Mouse (Mus musculus) left cerebral cortex, adult 9 months (tissue): ENCODE data around the gene AL607142.1.

Source experiments
- DNase-seq, 2 experiments: peaks; one replicate each; pipeline ENCODE4 v3.0.0; 2022; ENCODE audit warnings: low spot score in 2 of 2

The AL607142.1 gene

GRCm38 (mm10) chr4:120101186-120101585, 36.4 kb downstream of the AL607142.1 start:
- no peak for DNase-seq

GRCm38 (mm10) chr4:120104599-120104998, 39.8 kb downstream of the AL607142.1 start:
- DNase-seq: peak in 1 of 2 experiments; percentile 76

- no peak for DNase-seq
These were observed 41.6 kb downstream of the AL607142.1 start for GRCm38 (mm10) chr4:120106362-120106761.

- DNase-seq: no peak
These were observed 43.0 kb downstream of the AL607142.1 start for GRCm38 (mm10) chr4:120107787-120108186.

GRCm38 (mm10) chr4:120115516-120115915, 50.7 kb downstream of the AL607142.1 start:
- DNase-seq: no peak

GRCm38 (mm10) chr4:120116312-120116711, 51.5 kb downstream of the AL607142.1 start:
- DNase-seq: no peak

- peak in 1 of 2 experiments; percentile 68 for DNase-seq
These were observed 55.5 kb downstream of the AL607142.1 start for GRCm38 (mm10) chr4:120120276-120120675.

GRCm38 (mm10) chr4:120124656-120125055, 59.9 kb downstream of the AL607142.1 start:
- DNase-seq: no peak

GRCm38 (mm10) chr4:120126047-120126446, 61.3 kb downstream of the AL607142.1 start:
- DNase-seq: peak in 1 of 2 experiments; percentile 70

- no peak for DNase-seq
These were observed 62.5 kb downstream of the AL607142.1 start for GRCm38 (mm10) chr4:120127333-120127732.

- peak in 1 of 2 experiments; percentile 51 for DNase-seq
These were observed 63.2 kb downstream of the AL607142.1 start for GRCm38 (mm10) chr4:120128033-120128432.

GRCm38 (mm10) chr4:120129233-120129885, 64.6 kb downstream of the AL607142.1 start:
- DNase-seq: peak in 1 of 2 experiments; percentile 63

- no peak for DNase-seq
These were observed 66.1 kb downstream of the AL607142.1 start for GRCm38 (mm10) chr4:120130926-120131325.

- no peak for DNase-seq
These were observed 66.8 kb downstream of the AL607142.1 start for GRCm38 (mm10) chr4:120131441-120132220.

GRCm38 (mm10) chr4:120134223-120134622, 69.4 kb downstream of the AL607142.1 start:
- no peak for DNase-seq

GRCm38 (mm10) chr4:120141810-120142209, 77.0 kb downstream of the AL607142.1 start:
- no peak for DNase-seq

GRCm38 (mm10) chr4:120142905-120143304, 78.1 kb downstream of the AL607142.1 start:
- DNase-seq: no peak
